Mouse (Mus musculus) limb, embryonic 10.5 days (tissue): ENCODE results near the gene Abca1. TPM values are rescaled to one million over a fixed set of nuclear protein-coding genes. Genes with fewer than 3 reads are reported as not detected.

Experiments used
- DNase-seq: peaks from one replicate; pipeline ENCODE4 v3.0.0-alpha.2; 2017; ENCODE audit warnings: low spot score
- H3K27ac ChIP-seq: fragments of 300-500 bp; sonication (generic); 2 replicates; pipeline ENCODE4 v1.5.1; 2016; ENCODE audit warnings: mild to moderate bottlenecking
- H3K27me3 ChIP-seq: fragments of 300-500 bp; sonication (generic); 2 replicates; pipeline ENCODE4 v1.6.1; 2016; ENCODE audit warnings: low read depth, mild to moderate bottlenecking; ENCODE audit not compliant: poor library complexity, severe bottlenecking
- H3K36me3 ChIP-seq: fragments of 300-500 bp; sonication (generic); 2 replicates; pipeline ENCODE4 v1.6.1; 2016; ENCODE audit warnings: mild to moderate bottlenecking, moderate library complexity
- H3K4me1 ChIP-seq: fragments of 300-500 bp; sonication (generic); 2 replicates; pipeline ENCODE4 v1.6.1; 2016
- H3K4me3 ChIP-seq: fragments of 300-500 bp; sonication (generic); 2 replicates; pipeline ENCODE4 v1.5.1; 2016; ENCODE audit warnings: mild to moderate bottlenecking, moderate library complexity
- H3K9me3 ChIP-seq: fragments of 300-500 bp; sonication (generic); replicated peaks from 2 replicates; pipeline ENCODE4 v1.6.1; 2016; ENCODE audit warnings: mild to moderate bottlenecking
- WGBS: fragments of 180-500 bp; shearing (Covaris S2); methylation state at CpG from one replicate; pipeline ENCODE4 v1.1.7; 2016; 5-methylcytosine and 5-hydroxymethylcytosine counted together
- polyA plus RNA-seq: library from polyadenylated mRNA; unstranded; fragments of >200 nt; fragmentation: Nextera tagmentation; extraction: Ambion mirVana; gene quantifications from 2 replicates; pipeline ENCODE4 v1.2.1, GENCODE M21; 2016

Gene Abca1
- polyA plus RNA-seq, 1 experiment from 2014 or later: 3.2 TPM

DNA sequence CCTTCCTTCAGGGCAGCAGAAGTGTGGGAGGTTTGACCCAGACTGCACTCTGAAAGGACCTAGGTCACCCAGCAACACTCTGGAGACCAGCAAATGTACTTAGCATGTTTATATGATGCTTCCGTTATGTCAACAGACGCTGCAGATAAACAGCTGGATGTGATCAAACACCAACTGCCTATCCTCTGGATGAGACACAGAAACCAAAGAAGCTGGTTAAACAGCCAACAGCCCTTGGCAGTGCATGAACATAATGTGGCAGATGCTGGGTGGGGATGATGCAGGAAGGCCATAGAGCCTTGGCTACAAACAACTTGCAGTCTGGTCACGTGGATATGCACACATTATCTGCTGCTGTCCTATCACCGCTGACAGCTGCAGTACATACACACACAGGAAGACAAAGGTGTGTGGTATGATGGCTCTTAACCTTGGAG, 47.8 kb downstream of the Abca1 start:
- peaks cover 14% of the 10 kb centered on the region for H3K4me1 ChIP-seq
- H3K27ac ChIP-seq: no peak overlapping the region
- no peaks in the 10 kb centered on the region for H3K36me3 ChIP-seq
- no peaks in the 10 kb centered on the region for H3K27me3 ChIP-seq
- H3K4me3 ChIP-seq: no peak overlapping the region
- no peak for DNase-seq
- WGBS: 65% methylated on average over 4 of the region's 4 CpGs
- H3K9me3 ChIP-seq: no peaks in the 10 kb centered on the region

DNA sequence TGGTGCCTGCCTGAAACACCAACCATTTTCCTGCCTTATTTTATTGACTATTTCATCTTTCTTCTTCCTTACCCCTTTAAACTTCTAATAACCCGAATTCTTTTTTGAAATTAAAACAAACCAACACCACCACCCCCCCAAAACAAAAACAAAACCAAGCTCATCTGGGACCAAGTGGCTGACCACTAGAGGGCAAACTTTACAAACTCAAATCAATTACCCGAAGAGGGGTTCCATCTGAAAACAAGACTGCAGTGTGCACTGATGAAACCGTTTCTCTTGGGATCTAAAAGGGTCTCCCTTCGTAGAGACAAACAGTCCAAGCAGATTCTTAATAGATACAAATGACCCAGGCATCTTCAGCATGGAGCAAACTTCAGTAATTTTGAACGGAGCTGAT, 49.3 kb downstream of the Abca1 start:
- H3K27me3 ChIP-seq: no peaks in the 10 kb centered on the region
- peaks cover 9% of the 10 kb centered on the region; the same call in 1 of the 2 replicates for H3K4me1 ChIP-seq
- DNase-seq: no peak
- H3K4me3 ChIP-seq: no peak overlapping the region
- 46% methylated on average over 5 of the region's 5 CpGs for WGBS
- no peak overlapping the region for H3K27ac ChIP-seq
- H3K36me3 ChIP-seq: no peaks in the 10 kb centered on the region
- H3K9me3 ChIP-seq: no peaks in the 10 kb centered on the region

DNA sequence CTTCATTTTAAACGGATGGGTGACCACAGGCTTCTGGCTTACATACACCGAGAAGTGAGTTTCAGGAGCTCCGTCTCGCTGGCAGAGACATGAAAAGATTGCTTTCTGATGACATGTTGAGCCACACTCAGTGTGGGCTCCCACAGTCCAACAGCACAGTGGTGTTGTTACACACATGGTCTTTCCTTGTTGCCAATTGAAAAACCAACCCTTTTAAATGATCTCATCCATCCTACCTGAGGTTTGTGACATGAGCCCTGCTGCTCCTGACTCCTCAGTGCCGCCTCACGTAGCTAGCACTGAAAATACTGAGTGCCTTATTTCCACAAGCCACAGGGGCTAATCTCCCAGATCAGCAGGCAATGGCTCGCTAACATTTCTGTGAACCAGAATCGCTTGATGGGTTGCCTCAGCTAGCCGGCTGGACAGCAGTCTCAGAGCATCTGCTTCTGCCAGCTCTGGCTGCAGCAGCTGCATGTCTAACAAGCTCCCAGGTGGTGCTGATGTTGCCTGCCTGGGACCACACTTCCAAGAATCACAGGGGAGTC, 50.2 kb downstream of the Abca1 start:
- H3K36me3 ChIP-seq: no peaks in the 10 kb centered on the region
- 78% methylated on average over 9 of the region's 9 CpGs for WGBS
- DNase-seq: no peak
- H3K4me1 ChIP-seq: 0 out of 2 replicates have a peak, but pooled peaks cover 8% of the 10 kb centered on the region
- no peak overlapping the region for H3K4me3 ChIP-seq
- no peak overlapping the region for H3K27ac ChIP-seq
- H3K27me3 ChIP-seq: no peaks in the 10 kb centered on the region
- no peaks in the 10 kb centered on the region for H3K9me3 ChIP-seq

DNA sequence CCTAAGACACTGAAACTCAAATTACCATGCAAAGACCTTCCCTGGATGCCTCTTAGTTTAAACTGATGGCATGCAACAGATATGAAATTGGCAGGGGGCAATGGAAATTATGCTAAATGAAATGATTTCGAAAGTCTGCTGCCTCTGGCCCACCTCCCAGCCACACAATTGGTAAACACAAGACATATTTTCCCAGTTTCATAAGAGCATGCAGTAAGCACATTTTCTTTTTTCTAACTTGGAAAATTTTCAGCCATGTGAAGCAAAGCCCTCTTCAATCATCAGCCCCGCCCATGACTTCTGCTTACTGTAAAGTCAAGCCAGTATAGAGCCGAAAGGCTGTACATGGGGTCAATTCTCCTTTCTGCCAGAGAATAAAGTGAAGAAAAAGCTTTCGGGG, 51.5 kb downstream of the Abca1 start:
- Histone ChIP-seq H3K27ac (no peak overlapping the region), H3K27me3 (no peaks in the 10 kb centered on the region), H3K4me3 (no peak overlapping the region), H3K36me3 (no peaks in the 10 kb centered on the region), H3K9me3 (no peaks in the 10 kb centered on the region), H3K4me1 (0 out of 2 replicates have a peak, but pooled peaks cover 8% of the 10 kb centered on the region)
- DNase-seq: no peak
- WGBS: 92% methylated on average over 4 of the region's 4 CpGs

DNA sequence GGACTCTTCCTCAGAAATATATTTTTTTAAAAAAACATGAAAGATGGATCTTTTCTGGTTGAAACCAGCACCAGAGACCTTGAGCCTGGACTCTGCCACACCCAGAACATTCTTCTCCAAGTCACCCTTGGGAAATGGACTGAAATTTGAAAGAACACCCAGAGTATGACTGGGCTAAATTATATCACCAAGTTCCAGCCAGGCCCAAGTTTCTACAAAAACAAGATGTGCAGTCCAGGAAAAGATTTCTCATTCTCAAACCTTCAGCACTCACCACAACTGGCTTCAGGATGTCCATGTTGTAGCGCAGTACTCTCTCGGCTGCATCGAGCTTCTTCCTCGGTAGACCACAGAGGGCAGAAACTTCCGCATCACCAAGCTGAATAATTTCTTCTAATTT, 53.0 kb downstream of the Abca1 start:
- H3K4me3 ChIP-seq: no peak overlapping the region
- no peak overlapping the region for H3K27ac ChIP-seq
- H3K27me3 ChIP-seq: no peaks in the 10 kb centered on the region
- WGBS: 95% methylated on average over 5 of the region's 5 CpGs
- no peaks in the 10 kb centered on the region for H3K36me3 ChIP-seq
- H3K9me3 ChIP-seq: no peaks in the 10 kb centered on the region
- H3K4me1 ChIP-seq: 0 out of 2 replicates have a peak, but pooled peaks cover 8% of the 10 kb centered on the region
- no peak for DNase-seq

DNA sequence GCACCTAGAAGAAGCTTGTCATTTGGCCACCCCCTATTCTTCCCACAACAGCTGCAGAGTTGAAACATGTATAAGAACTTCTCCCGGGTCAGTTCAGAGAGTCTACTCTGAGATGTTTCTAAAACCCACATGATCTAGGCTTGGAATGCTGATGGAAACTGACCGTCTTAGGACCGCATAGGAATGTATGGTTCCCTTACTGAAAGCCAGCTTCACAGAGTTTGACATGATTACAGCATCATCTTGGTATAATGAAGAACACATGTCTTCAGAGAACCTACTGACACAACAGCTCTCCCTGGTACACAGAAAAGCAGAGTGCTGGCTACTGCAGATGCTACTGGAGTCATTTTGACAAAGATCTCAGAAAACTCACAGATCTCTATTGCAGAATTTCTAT, 53.6 kb downstream of the Abca1 start:
- no peaks in the 10 kb centered on the region for H3K9me3 ChIP-seq
- DNase-seq: no peak
- no peaks in the 10 kb centered on the region for H3K27me3 ChIP-seq
- 0 out of 2 replicates have a peak, but pooled peaks cover 8% of the 10 kb centered on the region for H3K4me1 ChIP-seq
- H3K27ac ChIP-seq: no peak overlapping the region
- H3K4me3 ChIP-seq: no peak overlapping the region
- WGBS: 62% methylated on average over 3 of the region's 3 CpGs
- no peaks in the 10 kb centered on the region for H3K36me3 ChIP-seq

DNA sequence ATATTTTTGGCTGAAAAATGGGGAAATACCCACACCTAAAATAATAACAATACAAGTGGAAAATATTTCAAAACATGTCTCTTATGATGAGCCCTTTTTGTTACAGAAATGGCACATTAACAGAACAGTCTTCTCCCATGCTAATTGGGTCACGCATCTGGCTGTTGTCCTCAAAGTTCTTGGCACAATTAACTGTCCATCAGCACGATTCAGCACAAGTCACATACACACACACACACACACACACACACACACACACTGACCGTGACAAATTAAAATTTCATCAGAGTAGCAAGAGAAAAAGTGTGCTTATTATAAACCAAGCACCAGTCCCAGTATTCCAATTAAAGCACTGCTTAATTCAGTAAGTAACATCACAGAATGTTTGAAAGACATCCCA, 55.1 kb downstream of the Abca1 start:
- Histone ChIP-seq H3K27me3 (no peaks in the 10 kb centered on the region), H3K36me3 (no peaks in the 10 kb centered on the region), H3K4me1 (0 out of 2 replicates have a peak, but pooled peaks cover 8% of the 10 kb centered on the region), H3K4me3 (no peak overlapping the region), H3K9me3 (no peaks in the 10 kb centered on the region), H3K27ac (no peak overlapping the region)
- no peak for DNase-seq
- WGBS: 95% methylated on average over 3 of the region's 3 CpGs

DNA sequence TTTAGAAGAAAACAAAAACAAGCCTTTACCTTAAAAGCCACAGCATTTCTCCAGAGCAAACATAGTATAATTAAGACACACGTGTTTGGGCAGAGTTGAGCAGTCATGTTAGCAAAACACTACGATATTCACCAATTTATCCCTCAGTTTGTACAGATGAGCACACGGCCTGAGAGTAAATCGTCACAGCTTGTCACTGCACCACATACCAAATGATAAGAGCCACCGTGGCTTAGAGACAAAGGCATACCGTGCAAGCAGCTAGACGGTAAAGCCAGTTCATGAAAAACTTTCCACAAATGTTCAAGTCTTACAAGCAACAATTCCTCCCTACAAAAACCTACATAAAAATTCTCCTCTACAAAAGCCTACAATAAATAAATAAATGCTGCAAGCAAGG, 57.2 kb downstream of the Abca1 start:
- no peaks in the 10 kb centered on the region for H3K9me3 ChIP-seq
- 0 out of 2 replicates have a peak, but pooled peaks cover 8% of the 10 kb centered on the region for H3K4me1 ChIP-seq
- H3K27ac ChIP-seq: no peak overlapping the region
- no peaks in the 10 kb centered on the region for H3K27me3 ChIP-seq
- WGBS: 94% methylated on average over 7 of the region's 7 CpGs
- no peaks in the 10 kb centered on the region for H3K36me3 ChIP-seq
- DNase-seq: no peak
- no peak overlapping the region for H3K4me3 ChIP-seq

DNA sequence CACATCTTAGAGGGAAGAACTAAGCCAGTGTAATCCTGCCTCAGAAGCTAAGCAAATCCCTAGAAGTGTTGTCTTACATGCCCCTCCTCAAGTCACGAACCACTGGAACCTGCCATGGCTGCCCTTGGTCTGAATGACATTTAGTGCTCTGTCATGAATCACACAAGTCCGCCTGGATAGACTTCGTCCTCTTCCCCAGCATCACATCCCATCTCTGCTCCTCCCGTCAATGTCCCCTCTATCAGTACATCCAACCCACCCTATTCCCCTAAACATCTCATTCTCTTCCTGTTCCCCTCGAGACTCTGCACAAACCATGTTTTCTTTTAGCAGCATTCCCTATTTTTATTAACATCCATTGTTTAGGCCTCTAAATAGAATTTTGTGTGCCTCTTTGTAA, 58.4 kb downstream of the Abca1 start:
- no peak overlapping the region for H3K27ac ChIP-seq

DNA sequence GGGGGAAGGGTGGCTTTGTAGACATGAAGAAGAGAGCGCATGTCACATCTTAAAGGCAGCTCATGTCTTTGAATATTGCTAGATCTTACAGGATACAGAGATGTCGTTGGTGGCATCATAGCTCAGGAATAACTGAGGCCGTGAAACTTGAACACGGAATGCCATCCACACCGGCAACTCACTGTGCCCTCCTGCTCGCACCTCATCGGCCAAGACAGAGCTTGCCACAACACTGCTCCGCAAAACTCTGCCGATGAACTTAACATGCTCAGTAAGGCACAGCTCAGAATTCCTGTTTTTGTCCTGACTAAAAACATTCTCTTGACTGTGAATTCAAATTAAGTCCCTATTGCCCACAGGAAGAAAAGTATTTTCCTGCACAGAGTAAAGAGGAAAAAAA, 59.2 kb downstream of the Abca1 start:
- DNase-seq: no peak
- H3K9me3 ChIP-seq: no peaks in the 10 kb centered on the region
- no peaks in the 10 kb centered on the region for H3K36me3 ChIP-seq
- 95% methylated on average over 9 of the region's 9 CpGs for WGBS
- H3K27me3 ChIP-seq: no peaks in the 10 kb centered on the region
- H3K27ac ChIP-seq: no peak overlapping the region
- H3K4me3 ChIP-seq: no peak overlapping the region
- H3K4me1 ChIP-seq: no peaks in the 10 kb centered on the region

More for the DNA sequence above, 58.4 kb downstream of the Abca1 start:
- Histone ChIP-seq H3K36me3 (no peaks in the 10 kb centered on the region), H3K4me1 (0 out of 2 replicates have a peak, but pooled peaks cover 4% of the 10 kb centered on the region), H3K27me3 (no peaks in the 10 kb centered on the region), H3K4me3 (no peak overlapping the region), H3K9me3 (no peaks in the 10 kb centered on the region)
- WGBS: 83% methylated on average over 5 of the region's 5 CpGs
- DNase-seq: no peak

DNA sequence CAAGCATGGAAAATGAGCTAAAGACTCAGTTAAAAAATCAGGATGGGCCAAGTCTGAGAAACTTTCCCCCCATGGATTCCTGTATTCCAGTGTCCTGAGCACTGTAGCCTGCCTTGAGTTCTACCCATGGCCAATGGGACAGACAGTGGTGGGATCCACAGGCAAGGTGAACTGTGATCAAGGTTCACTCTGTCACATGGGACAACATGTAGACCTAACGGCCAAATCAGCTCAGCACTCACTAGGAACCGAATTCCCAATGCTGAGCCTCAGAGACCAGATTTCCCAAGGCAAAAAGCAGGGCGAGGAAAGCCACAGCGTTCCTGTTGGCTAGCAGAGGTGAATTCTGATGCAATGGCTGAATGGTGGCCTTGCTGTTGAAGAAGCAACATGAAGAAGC, 64.8 kb downstream of the Abca1 start:
- Histone ChIP-seq H3K9me3 (no peaks in the 10 kb centered on the region), H3K27me3 (no peaks in the 10 kb centered on the region), H3K4me3 (no peak overlapping the region), H3K36me3 (no peaks in the 10 kb centered on the region), H3K27ac (no peak overlapping the region), H3K4me1 (no peaks in the 10 kb centered on the region)
- WGBS: 92% methylated on average over 4 of the region's 4 CpGs
- DNase-seq: no peak

DNA sequence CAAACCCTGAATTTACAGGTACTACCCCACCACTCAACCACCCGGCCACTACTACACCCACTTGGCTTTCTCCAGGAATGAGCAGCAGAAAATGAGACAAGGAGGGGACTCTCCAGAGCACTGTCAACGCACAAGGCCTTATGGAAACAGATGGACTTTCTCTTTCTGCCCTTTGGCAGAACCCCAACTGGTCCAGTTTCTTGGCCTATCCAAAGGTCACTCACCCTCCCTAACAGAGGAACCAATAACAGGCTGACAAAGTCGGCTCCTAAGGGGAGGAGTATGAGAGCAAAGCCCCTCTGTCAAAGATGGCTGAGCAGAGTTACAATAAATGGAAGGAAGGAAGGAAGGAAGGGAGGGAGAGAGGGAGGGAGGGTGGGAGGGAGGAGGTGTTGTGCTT, 65.4 kb downstream of the Abca1 start:
- Histone ChIP-seq H3K4me1 (peaks cover under 1% of the 10 kb centered on the region; the same call in 1 of the 2 replicates), H3K27ac (no peak overlapping the region), H3K9me3 (no peaks in the 10 kb centered on the region), H3K36me3 (no peaks in the 10 kb centered on the region), H3K4me3 (no peak overlapping the region), H3K27me3 (no peaks in the 10 kb centered on the region)
- DNase-seq: no peak
- WGBS: 87% methylated on average over 3 of the region's 3 CpGs

DNA sequence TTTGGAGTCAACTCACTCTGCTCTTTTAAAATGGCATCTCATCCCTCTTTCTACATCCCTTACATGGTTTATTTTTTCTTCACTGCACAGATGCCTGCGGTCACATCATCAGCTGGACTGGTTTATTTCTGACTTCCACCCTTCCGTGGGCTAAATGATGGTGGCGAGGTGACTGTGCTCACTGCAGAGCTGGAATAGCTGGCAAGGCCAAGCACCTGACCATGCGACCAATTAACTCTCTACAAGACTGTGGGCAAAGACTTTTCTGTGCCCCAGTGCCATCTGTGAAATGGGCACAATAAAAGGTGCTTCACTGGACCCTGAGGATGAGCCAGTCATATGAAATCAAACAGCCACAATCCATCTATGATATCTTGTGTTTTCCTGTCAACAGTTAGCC, 66.1 kb downstream of the Abca1 start:
- 92% methylated on average over 4 of the region's 4 CpGs for WGBS
- no peaks in the 10 kb centered on the region for H3K27me3 ChIP-seq

DNA sequence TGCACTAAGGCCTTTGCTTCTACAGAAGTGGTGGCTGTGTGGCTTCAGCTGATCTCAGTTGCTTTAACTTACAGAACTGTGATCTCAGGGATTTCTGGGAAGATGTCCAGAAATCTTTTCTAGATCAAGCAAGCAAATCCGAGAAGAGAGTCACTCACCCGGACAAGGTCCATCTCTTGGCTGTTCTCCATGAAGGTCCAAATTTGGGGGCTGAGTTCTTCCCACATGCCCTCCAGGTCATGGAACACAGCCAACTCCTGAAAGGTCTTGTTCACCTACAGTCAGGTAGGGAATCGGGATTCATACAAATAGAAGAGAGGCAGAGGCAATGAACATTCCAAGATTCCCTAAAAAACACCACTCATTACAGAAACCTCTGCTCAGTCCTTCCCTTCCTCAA, 70.1 kb downstream of the Abca1 start:
- no peak for DNase-seq
- Histone ChIP-seq H3K36me3 (no peaks in the 10 kb centered on the region), H3K27me3 (no peaks in the 10 kb centered on the region), H3K27ac (no peak overlapping the region), H3K4me3 (no peak overlapping the region), H3K9me3 (no peaks in the 10 kb centered on the region), H3K4me1 (peaks cover 7% of the 10 kb centered on the region; the same call in 1 of the 2 replicates)
- WGBS: 94% methylated on average over 3 of the region's 3 CpGs

More for the DNA sequence above, 66.1 kb downstream of the Abca1 start:
- Histone ChIP-seq H3K4me1 (peaks cover 7% of the 10 kb centered on the region; the same call in 1 of the 2 replicates), H3K27ac (no peak overlapping the region), H3K36me3 (no peaks in the 10 kb centered on the region), H3K9me3 (no peaks in the 10 kb centered on the region), H3K4me3 (no peak overlapping the region)
- no peak for DNase-seq
